Mouse (Mus musculus) right cerebral cortex, adult 2 months (tissue): ENCODE measurements around the gene Tubd1.

Experiments used
- DNase-seq, 2 experiments: peaks; one replicate each; pipeline ENCODE4 v3.0.0; 2021 to 2022; ENCODE audit warnings: low spot score in 2 of 2

Gene Tubd1

DNA sequence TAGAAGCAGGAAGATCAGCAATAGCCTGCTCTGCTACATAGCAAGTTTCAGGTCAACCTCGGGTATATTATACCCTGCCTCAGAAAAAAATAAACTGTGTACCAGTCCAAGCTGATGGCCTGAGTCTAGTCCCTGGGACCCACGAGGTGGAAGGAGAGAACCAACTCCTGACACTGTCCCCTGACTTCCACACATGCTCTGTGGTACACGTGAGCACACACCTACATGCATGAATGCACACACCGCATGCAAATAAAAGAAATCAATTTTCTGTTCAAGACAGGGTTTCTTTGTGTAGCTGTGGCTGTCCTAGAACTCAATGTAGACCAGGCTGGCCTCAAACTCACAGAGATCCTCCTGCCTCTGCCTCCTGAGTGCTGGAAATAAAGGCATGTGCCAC is 13.5 kb downstream of the Tubd1 start:
- no peak for DNase-seq

GRCm38 (mm10) chr11:86568425-86568824 is 23.6 kb downstream of the Tubd1 start:
- DNase-seq = no peak

DNA sequence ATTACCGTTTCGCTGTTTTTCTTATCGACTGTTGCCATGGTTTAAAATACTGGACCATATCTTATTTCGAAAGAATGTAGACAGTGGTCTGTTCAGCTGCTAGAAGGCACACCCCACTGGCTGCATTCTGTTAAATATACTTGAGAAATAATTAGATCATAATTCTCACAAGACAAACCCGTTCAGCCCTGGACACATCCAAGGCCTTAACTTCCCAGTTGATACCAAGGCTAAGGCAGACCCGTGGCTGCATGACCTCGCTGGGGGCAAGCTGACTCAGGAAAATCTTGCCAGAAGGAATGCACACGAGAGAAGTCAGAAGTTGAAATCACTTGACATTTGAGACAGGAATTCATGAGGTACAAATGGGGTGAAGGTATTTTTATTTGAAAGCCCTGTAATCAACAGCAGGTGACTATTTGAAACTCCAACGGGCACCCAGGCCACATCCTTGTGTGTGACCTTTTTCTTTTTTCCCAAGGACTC is 25.5 kb downstream of the Tubd1 start:
- no peak for DNase-seq

GRCm38 (mm10) chr11:86571047-86571855 is 26.5 kb downstream of the Tubd1 start:
- DNase-seq = no peak

DNA sequence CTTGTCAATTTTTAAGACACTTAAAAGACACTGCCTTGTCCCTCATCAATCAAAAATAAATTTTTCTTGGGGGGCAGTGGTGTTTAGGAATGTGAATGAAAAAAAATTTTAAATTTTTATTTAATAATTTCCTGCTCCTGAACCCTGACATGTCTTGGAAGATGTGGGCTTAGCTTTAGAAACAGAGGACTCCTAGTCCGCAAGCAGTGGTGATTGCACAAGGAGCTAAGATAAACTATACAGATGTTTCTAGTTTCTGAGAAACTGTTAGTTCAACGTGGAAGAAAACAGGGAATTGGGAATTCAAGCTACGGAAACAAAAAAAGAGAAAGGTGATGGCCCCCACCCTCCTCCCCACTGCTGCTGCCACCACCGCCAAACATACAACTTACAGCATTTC is 27.1 kb downstream of the Tubd1 start:
- DNase-seq = no peak

DNA sequence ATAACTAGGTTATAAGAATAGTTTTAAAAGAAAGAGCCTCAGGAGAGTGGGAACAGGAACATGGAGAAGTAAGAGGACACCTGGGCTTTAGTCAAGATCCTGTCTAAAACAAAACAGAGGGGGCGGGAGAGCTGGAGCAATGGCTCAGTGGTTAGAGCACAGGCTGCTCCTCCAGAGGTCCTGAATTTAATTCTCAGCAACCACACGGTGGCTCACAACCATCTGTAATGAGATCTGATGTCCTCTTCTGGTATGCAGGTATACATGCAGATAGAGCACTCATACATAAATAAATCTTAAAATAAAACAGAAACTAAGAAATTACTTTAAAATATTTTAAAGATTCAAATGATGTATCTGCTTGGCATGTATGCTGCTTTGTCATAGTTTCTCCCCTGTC is 27.8 kb downstream of the Tubd1 start:
- no peak for DNase-seq

- no peak for DNase-seq
Measured at GRCm38 (mm10) chr11:86573646-86574231, 28.9 kb downstream of the Tubd1 start.

GRCm38 (mm10) chr11:86574408-86574807 is 29.6 kb downstream of the Tubd1 start:
- no peak for DNase-seq

DNA sequence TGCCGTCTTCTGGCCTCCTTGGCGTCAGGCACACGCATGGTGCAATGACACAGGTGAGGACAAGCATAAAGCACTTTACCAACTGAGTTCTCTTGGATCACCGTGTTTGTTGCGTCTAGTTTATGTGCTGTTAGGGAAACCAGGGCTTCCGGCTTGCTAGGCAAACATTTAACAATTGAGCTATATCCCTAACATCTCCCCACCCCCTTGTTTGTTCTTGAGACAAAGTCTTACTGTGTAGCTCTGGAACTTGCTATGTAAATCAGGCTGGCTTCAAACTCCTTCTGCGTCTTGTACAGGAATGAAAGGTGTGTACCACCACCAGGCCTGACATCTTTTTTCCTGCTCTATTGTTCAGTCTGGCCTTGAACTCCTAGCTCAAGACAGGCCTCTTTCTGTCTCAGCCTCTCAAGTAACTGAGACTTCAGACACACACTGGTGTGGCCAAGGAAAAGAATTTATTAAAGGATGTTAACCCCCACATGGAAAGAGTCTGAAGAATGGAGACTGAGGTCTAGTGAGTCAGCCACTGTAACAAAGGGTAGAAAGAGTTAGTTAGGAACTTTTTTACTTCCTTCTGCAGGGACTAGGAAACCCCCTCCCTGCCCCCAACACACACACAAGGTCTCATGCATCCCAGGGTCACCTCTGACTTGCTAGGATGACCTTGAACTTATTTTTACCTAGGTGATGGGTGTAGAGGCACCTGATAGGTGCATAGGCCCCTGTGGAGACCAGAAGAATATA is 31.0 kb downstream of the Tubd1 start:
- no peak for DNase-seq

- no peak for DNase-seq
Measured at GRCm38 (mm10) chr11:86577231-86577630, 32.4 kb downstream of the Tubd1 start.

GRCm38 (mm10) chr11:86578106-86578808 is 33.5 kb downstream of the Tubd1 start:
- no peak for DNase-seq

DNA sequence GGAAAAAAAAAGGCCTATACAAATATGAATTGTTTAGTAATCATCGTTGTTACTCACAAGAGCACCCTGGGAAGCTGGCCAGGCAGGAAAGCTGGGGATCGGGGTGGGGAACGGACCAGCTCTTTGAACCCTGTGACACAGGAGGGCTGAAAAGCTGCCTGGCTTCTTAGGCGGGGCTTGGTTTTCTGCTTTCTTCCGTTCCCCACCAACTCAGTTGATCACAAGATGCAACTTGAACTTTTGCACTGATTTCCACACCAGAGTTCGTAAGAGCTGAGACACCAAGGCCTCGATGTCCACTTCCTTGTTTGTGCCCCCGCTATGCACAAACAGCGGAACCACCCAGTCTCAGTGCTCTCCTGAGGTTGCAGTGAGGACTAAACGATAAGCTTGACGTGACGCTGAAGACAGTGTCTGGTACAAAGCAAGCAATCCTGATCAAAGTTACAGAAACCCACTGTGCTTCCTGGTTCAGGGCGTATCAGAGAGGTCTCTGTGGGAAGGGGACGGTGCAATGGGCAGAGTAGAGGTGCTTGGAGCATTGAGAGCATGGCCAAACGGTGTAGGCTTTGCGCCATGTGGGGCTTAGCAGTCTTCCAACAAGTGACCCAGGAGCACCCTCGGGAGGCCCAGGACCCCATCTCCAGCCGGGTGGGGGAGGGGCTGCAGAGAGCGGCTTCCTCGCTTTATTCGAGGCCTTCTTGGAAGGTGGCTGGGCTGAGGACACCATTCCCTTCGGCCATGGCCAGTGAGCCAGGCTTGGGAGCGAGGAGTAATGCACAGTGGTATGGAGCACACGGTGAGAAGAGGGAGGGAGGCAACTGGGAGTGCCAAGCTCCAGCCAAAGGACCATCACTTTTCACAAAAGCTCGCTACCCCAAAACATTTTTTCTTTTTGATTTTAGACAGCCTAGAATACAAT is 34.3 kb downstream of the Tubd1 start:
- DNase-seq = no peak

- no peak for DNase-seq
Measured at GRCm38 (mm10) chr11:86579731-86580318, 35.0 kb downstream of the Tubd1 start.

- no peak for DNase-seq
Measured at GRCm38 (mm10) chr11:86580319-86581113, 35.7 kb downstream of the Tubd1 start.

GRCm38 (mm10) chr11:86581250-86581753 is 36.5 kb downstream of the Tubd1 start:
- DNase-seq = no peak

- DNase-seq = no peak
Measured at GRCm38 (mm10) chr11:86581943-86582542, 37.3 kb downstream of the Tubd1 start.

DNA sequence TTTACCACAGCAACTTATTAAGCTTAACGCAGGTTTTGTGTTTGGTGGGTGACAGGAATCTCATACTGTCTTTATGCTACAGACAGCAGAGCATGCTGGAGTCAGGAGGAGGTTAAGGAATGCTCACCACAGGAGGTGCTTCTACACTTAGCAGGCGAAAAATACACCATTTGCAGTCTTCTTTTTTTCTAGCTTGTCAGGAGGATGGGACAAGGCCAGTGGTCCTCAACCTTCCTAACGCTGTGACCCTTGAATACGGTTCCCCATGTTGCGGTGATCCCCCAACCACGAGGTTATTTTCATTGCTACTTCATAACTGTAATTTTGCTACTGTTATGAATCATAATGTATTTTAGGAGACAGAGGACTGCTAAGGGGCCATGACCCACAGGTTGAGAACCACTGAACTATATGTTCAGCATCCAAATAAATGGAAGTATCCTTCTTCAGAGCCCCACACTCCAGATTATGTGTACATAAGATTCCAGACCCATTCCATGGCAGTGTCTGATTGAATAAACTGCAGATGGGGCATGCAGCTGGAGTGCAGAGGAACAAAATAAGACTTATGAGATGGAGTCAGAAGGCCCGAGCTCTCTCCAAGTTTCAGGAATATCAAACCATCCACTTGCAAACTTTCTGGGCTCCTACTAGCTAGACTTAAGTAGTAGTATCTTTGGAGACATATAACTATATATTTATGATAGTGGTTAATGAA is 37.9 kb downstream of the Tubd1 start:
- no peak for DNase-seq

- DNase-seq = no peak
Measured at GRCm38 (mm10) chr11:86583313-86583825, 38.6 kb downstream of the Tubd1 start.
